Mouse (Mus musculus) limb, embryonic 13.5 days (tissue): ENCODE data around the gene Gsg1. TPM values are rescaled to one million over a fixed set of nuclear protein-coding genes. Genes with fewer than 3 reads are reported as not detected.

Experiments
- polyA plus RNA-seq: library from polyadenylated mRNA; unstranded; fragments of >200 nt; fragmentation: Nextera tagmentation; extraction: Ambion mirVana; gene quantifications from 2 replicates; pipeline ENCODE4 v1.2.1, GENCODE M21; 2015

The Gsg1 gene
- polyA plus RNA-seq, 1 experiment from 2014 or later: 1.0 TPM

Other genes starting within 250 kb of the Gsg1 start
- gene Ddx47, start 242.7 kb downstream of the Gsg1 start, polyA plus RNA-seq: 120 and 123 TPM in 2 replicates
- 2.1 and 2.5 TPM in 2 replicates for gene Gprc5a, start 188.7 kb downstream of the Gsg1 start, polyA plus RNA-seq
- not detected in 2 replicates for gene Gprc5d, start 136.1 kb downstream of the Gsg1 start, polyA plus RNA-seq
- gene Fam234b, start 56.4 kb downstream of the Gsg1 start, polyA plus RNA-seq: 27.0 and 30.3 TPM in 2 replicates
- gene Hebp1, start 56.3 kb downstream of the Gsg1 start, polyA plus RNA-seq: 9.4 and 10.2 TPM in 2 replicates
- 0.25 TPM in 1 of 2 replicates, not detected in the other for gene Pbp2, start 56.1 kb upstream of the Gsg1 start, polyA plus RNA-seq
- 123 and 127 TPM in 2 replicates for gene Emp1, start 108.2 kb upstream of the Gsg1 start, polyA plus RNA-seq